Mouse (Mus musculus) splenic B cell, adult 2 months (primary cell): Measurements from ENCODE around the gene Raet1e.
"Not testable (repeated sequence)": the region's sequence is repeated elsewhere in the genome, so short reads cannot be mapped to it uniquely, and the experiment has no call there.

Experiments
- DNase-seq: peaks from one replicate; pipeline ENCODE4 v3.0.0-alpha.2; 2011; ENCODE audit warnings: low read depth, low spot score
- H3K27me3 ChIP-seq: 2 replicates; pipeline ENCODE4 v1.6.1; 2012; ENCODE audit warnings: mild to moderate bottlenecking, low read length, moderate library complexity, mixed read lengths; ENCODE audit not compliant: control insufficient read depth, poor library complexity, insufficient read depth, severe bottlenecking
- H3K36me3 ChIP-seq: 2 replicates; pipeline ENCODE4 v1.6.1; 2012; ENCODE audit warnings: mild to moderate bottlenecking, low read length, moderate library complexity, mixed read lengths; ENCODE audit not compliant: control insufficient read depth, poor library complexity, insufficient read depth, severe bottlenecking

Raet1e gene

GRCm38 (mm10) chr10:22357373-22357772, 199.0 kb downstream of the Raet1e start:
- not testable (repeated sequence) for H3K27me3 ChIP-seq, DNase-seq, H3K36me3 ChIP-seq

- not testable (repeated sequence) for H3K36me3 ChIP-seq, DNase-seq, H3K27me3 ChIP-seq
Observed at GRCm38 (mm10) chr10:22360252-22360651, 201.9 kb downstream of the Raet1e start, which contains the start of gene Raet1d. Gene Raet1d (plus strand): TSS chr10:22360552.

- not testable (repeated sequence) for H3K27me3 ChIP-seq
Observed at GRCm38 (mm10) chr10:22360957-22361356, 202.6 kb downstream of the Raet1e start.

GRCm38 (mm10) chr10:22361415-22362352, 203.3 kb downstream of the Raet1e start:
- not testable (repeated sequence) for H3K27me3 ChIP-seq, DNase-seq, H3K36me3 ChIP-seq

More at GRCm38 (mm10) chr10:22360957-22361356, 202.6 kb downstream of the Raet1e start:
- not testable (repeated sequence) for DNase-seq, H3K36me3 ChIP-seq

GRCm38 (mm10) chr10:22362466-22362865, 204.1 kb downstream of the Raet1e start:
- H3K27me3 ChIP-seq, DNase-seq: not testable (repeated sequence)

GRCm38 (mm10) chr10:22364915-22365314, 206.5 kb downstream of the Raet1e start:
- not testable (repeated sequence) for H3K27me3 ChIP-seq, DNase-seq

More at GRCm38 (mm10) chr10:22362466-22362865, 204.1 kb downstream of the Raet1e start:
- not testable (repeated sequence) for H3K36me3 ChIP-seq

GRCm38 (mm10) chr10:22381226-22381625, 222.9 kb downstream of the Raet1e start:
- H3K36me3 ChIP-seq, DNase-seq, H3K27me3 ChIP-seq: not testable (repeated sequence)

More at GRCm38 (mm10) chr10:22364915-22365314, 206.5 kb downstream of the Raet1e start:
- H3K36me3 ChIP-seq: not testable (repeated sequence)

GRCm38 (mm10) chr10:22390146-22390545, 231.8 kb downstream of the Raet1e start:
- not testable (repeated sequence) for H3K36me3 ChIP-seq, H3K27me3 ChIP-seq, DNase-seq

- not testable (repeated sequence) for H3K27me3 ChIP-seq, H3K36me3 ChIP-seq, DNase-seq
Observed at GRCm38 (mm10) chr10:22391616-22392015, 233.2 kb downstream of the Raet1e start.

GRCm38 (mm10) chr10:22393028-22393824, 234.9 kb downstream of the Raet1e start:
- H3K36me3 ChIP-seq, H3K27me3 ChIP-seq, DNase-seq: not testable (repeated sequence)

- not testable (repeated sequence) for DNase-seq, H3K36me3 ChIP-seq, H3K27me3 ChIP-seq
Observed at GRCm38 (mm10) chr10:22396680-22397079, 238.3 kb downstream of the Raet1e start.

- peak; percentile 77 for DNase-seq
- not testable (repeated sequence) for H3K36me3 ChIP-seq, H3K27me3 ChIP-seq
Observed at GRCm38 (mm10) chr10:22402225-22402917, 244.0 kb downstream of the Raet1e start.

- not testable (repeated sequence) for DNase-seq, H3K36me3 ChIP-seq, H3K27me3 ChIP-seq
Observed at GRCm38 (mm10) chr10:22413702-22414494, 255.5 kb downstream of the Raet1e start.
